Mouse (Mus musculus): ENCODE data around the gene Khdc3.

GRCm38 (mm10) chr9:73087121-73087520 is 14.5 kb upstream of the Khdc3 start:
- TF ChIP-seq USF2 (IDR thresholded peaks at IDR 0.05; ENCODE audit: borderline replicate concordance in 1 of 2, insufficient read depth in 1 of 2, low read depth in 1 of 2, low read length in 2 of 2) = no peak
- TF ChIP-seq TAL1 (IDR thresholded peaks at IDR 0.05; ENCODE audit: low read length) = no peak
- no peak for TF ChIP-seq CTCF (IDR thresholded peaks at IDR 0.05 in 2 of 3, conservative IDR thresholded peaks at IDR 0.05 in 1 of 3; ENCODE audit: control insufficient read depth in 1 of 3, insufficient read depth in 1 of 3, low read depth in 2 of 3, low read length in 3 of 3, poor library complexity in 1 of 3, severe bottlenecking in 1 of 3)
- TF ChIP-seq TBP (IDR thresholded peaks at IDR 0.05; ENCODE audit: low read depth, low read length) = no peak
- no peak for TF ChIP-seq POLR2A (IDR thresholded peaks at IDR 0.05; ENCODE audit: control insufficient read depth in 1 of 2, insufficient read depth in 1 of 2, low read depth in 1 of 2, low read length in 2 of 2, poor library complexity in 1 of 2)
- no peak for TF ChIP-seq EP300 (IDR thresholded peaks at IDR 0.05; ENCODE audit: low read depth in 1 of 2, low read length in 2 of 2)
- no peak for TF ChIP-seq HCFC1 (IDR thresholded peaks at IDR 0.05; ENCODE audit: low read depth, low read length)
- no peak for TF ChIP-seq MAX (IDR thresholded peaks at IDR 0.05; ENCODE audit: low read length)
- TF ChIP-seq SIN3A (IDR thresholded peaks at IDR 0.05; ENCODE audit: low read length) = no peak
- TF ChIP-seq ZC3H11A (IDR thresholded peaks at IDR 0.05; ENCODE audit: low read depth, low read length) = no peak

All from MEL (cell line).